Comparison of ENCODE assay signal across 25 mouse cellular contexts in the genomic region with DNA sequence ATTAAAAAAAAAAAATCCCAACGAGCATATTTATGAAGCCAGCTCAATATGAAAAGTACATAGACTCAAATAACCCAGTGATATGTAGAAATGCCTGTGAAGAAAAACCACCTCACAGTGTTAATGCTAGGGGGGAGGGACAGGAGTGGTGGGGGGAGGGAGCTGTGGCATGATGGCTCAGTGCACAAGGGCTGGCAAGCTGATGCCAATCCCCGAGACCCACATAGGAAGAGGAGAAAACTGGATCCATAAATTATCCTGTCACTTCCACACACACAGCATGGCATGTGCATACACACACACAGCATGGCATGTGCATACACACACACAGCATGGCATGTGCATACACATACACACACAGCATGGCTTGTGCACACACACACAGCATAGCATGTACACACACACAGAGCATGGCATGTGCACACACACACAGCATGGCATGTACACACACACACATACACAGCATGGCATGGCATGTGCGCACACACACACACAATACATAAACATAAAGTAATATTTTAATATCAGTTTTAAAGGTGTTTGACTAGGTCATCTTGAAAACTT. TPM values are rescaled to one million over a fixed set of nuclear protein-coding genes. Genes with fewer than 3 reads are reported as not detected.
DNase-seq lines count a peak whose midpoint lies in the region; ATAC-seq lines count a peak whose summit lies in the region.
"Had no signal": no experiment of that assay in that cellular context is flagged by ENCODE, and none has a peak within 500 bp of the region (broad histone marks: within the 10 kb centered on the region; RNA-seq: fewer than 3 reads in every experiment).

No protein-coding gene starts in this region.

- WGBS in forebrain, embryonic 16.5 days, result 73% methylated on average over 3 of the region's 3 CpGs
- WGBS in forebrain, embryonic 14.5 days, result 85% methylated on average over 3 of the region's 3 CpGs
- WGBS in hindbrain, embryonic 15.5 days, result 75% methylated on average over 3 of the region's 3 CpGs
- WGBS in hindbrain, embryonic 11.5 days, result 93% methylated on average over 3 of the region's 3 CpGs
- 84% methylated on average over 3 of the region's 3 CpGs for WGBS in midbrain, embryonic 14.5 days
- WGBS in midbrain, embryonic 16.5 days, result 75% methylated on average over 3 of the region's 3 CpGs

- H3K27ac ChIP-seq in forebrain, embryonic 16.5 days (ENCODE audit: low read length), result no peak overlapping the region
- H3K27ac ChIP-seq in forebrain, embryonic 14.5 days (ENCODE audit: low read depth, low read length), result no peak overlapping the region
- H3K27ac ChIP-seq in hindbrain, embryonic 15.5 days (replicated peaks), result no peak overlapping the region
- no peak overlapping the region for H3K27ac ChIP-seq in hindbrain, embryonic 11.5 days (ENCODE audit: low read depth, low read length)
- no peak overlapping the region for H3K27ac ChIP-seq in midbrain, embryonic 14.5 days (replicated peaks; ENCODE audit: low read depth, low read length)
- H3K27ac ChIP-seq in midbrain, embryonic 16.5 days (ENCODE audit: low read length), result no peak overlapping the region
- H3K27ac ChIP-seq: heart, adult 2 months; heart, embryonic 13.5 days; intestine, embryonic 15.5 days; liver, embryonic 12.5 days had no signal

- DNase-seq in forebrain, embryonic 14.5 days (ENCODE audit: low spot score), result no peak
- DNase-seq in hindbrain, embryonic 11.5 days (ENCODE audit: low spot score), result no peak
- DNase-seq in midbrain, embryonic 14.5 days, result no peak
- DNase-seq in gastrocnemius, postnatal 10 days, result no peak
- DNase-seq: adrenal gland, postnatal 10 days; cerebellum, adult 8-10 months; cerebellum, postnatal 25 days; gastrocnemius, postnatal 36 days; heart, adult 2 months; heart, postnatal 10 days; kidney, adult 8-10 months; kidney, postnatal 10 days; layer of hippocampus, postnatal 36 days; left cerebral cortex, postnatal 4 days; liver, postnatal 0 days; lung, postnatal 36 days; thymus, adult 2 months; thymus, postnatal 36 days had no signal

- H3K4me1 ChIP-seq in forebrain, embryonic 16.5 days (replicated peaks; ENCODE audit: control insufficient read depth, insufficient read depth, low read length), result no peaks in the 10 kb centered on the region; the same call in 1 of the 2 replicates
- no peaks in the 10 kb centered on the region for H3K4me1 ChIP-seq in forebrain, embryonic 14.5 days (ENCODE audit: control insufficient read depth, insufficient read depth, low read length)
- H3K4me1 ChIP-seq in hindbrain, embryonic 15.5 days (replicated peaks), result peaks cover 11% of the 10 kb centered on the region
- no peaks in the 10 kb centered on the region for H3K4me1 ChIP-seq in hindbrain, embryonic 11.5 days (replicated peaks; ENCODE audit: control insufficient read depth, insufficient read depth, low read length)
- 0 out of 2 replicates have a peak, but pooled peaks cover 3% of the 10 kb centered on the region for H3K4me1 ChIP-seq in midbrain, embryonic 14.5 days (ENCODE audit: control insufficient read depth, insufficient read depth, low read length)
- peaks cover 5% of the 10 kb centered on the region; the same call in 1 of the 2 replicates for H3K4me1 ChIP-seq in midbrain, embryonic 16.5 days (ENCODE audit: control insufficient read depth, insufficient read depth, low read length)
- H3K4me1 ChIP-seq: intestine, embryonic 15.5 days had no signal

- H3K36me3 ChIP-seq in forebrain, embryonic 16.5 days (ENCODE audit: control insufficient read depth, insufficient read depth), result no peaks in the 10 kb centered on the region
- H3K36me3 ChIP-seq in forebrain, embryonic 14.5 days (ENCODE audit: control insufficient read depth, insufficient read depth, low read length), result no peaks in the 10 kb centered on the region
- H3K36me3 ChIP-seq in hindbrain, embryonic 15.5 days, result no peaks in the 10 kb centered on the region
- no peaks in the 10 kb centered on the region for H3K36me3 ChIP-seq in hindbrain, embryonic 11.5 days (ENCODE audit: control insufficient read depth, insufficient read depth, low read length)
- H3K36me3 ChIP-seq in midbrain, embryonic 14.5 days (ENCODE audit: control insufficient read depth, insufficient read depth, low read length), result no peaks in the 10 kb centered on the region
- no peaks in the 10 kb centered on the region for H3K36me3 ChIP-seq in midbrain, embryonic 16.5 days (ENCODE audit: control insufficient read depth, insufficient read depth, low read length)
- H3K36me3 ChIP-seq: heart, embryonic 13.5 days; intestine, embryonic 15.5 days; liver, embryonic 12.5 days had no signal

- H3K4me3 ChIP-seq in forebrain, embryonic 16.5 days (replicated peaks; ENCODE audit: low read length), result no peak overlapping the region
- no peak overlapping the region for H3K4me3 ChIP-seq in forebrain, embryonic 14.5 days (ENCODE audit: low read depth, low read length)
- H3K4me3 ChIP-seq in hindbrain, embryonic 15.5 days, result no peak overlapping the region
- H3K4me3 ChIP-seq in hindbrain, embryonic 11.5 days (ENCODE audit: low read depth, low read length), result no peak overlapping the region
- H3K4me3 ChIP-seq in midbrain, embryonic 14.5 days (replicated peaks; ENCODE audit: low read depth, low read length), result no peak overlapping the region
- H3K4me3 ChIP-seq in midbrain, embryonic 16.5 days (ENCODE audit: low read depth, low read length), result no peak overlapping the region
- H3K4me3 ChIP-seq: heart, adult 2 months; heart, embryonic 13.5 days; intestine, embryonic 15.5 days; liver, embryonic 12.5 days had no signal

- no peaks in the 10 kb centered on the region for H3K27me3 ChIP-seq in forebrain, embryonic 16.5 days (replicated peaks; ENCODE audit: control insufficient read depth, insufficient read depth, low read length)
- no peaks in the 10 kb centered on the region for H3K27me3 ChIP-seq in forebrain, embryonic 14.5 days (replicated peaks; ENCODE audit: control insufficient read depth, insufficient read depth, low read length)
- H3K27me3 ChIP-seq in hindbrain, embryonic 15.5 days, result no peaks in the 10 kb centered on the region
- H3K27me3 ChIP-seq in hindbrain, embryonic 11.5 days (ENCODE audit: control insufficient read depth, insufficient read depth, low read length), result no peaks in the 10 kb centered on the region
- H3K27me3 ChIP-seq in midbrain, embryonic 14.5 days (ENCODE audit: control insufficient read depth, insufficient read depth, low read length), result no peaks in the 10 kb centered on the region
- no peaks in the 10 kb centered on the region for H3K27me3 ChIP-seq in midbrain, embryonic 16.5 days (ENCODE audit: control insufficient read depth, insufficient read depth, low read depth, low read length)
- H3K27me3 ChIP-seq: heart, embryonic 13.5 days; intestine, embryonic 15.5 days; liver, embryonic 12.5 days; Patski had no signal

- no peak overlapping the region for H3K9ac ChIP-seq in forebrain, embryonic 16.5 days (replicated peaks; ENCODE audit: low read depth, low read length)
- no peak overlapping the region for H3K9ac ChIP-seq in forebrain, embryonic 14.5 days (ENCODE audit: low read length)
- no peak overlapping the region for H3K9ac ChIP-seq in hindbrain, embryonic 15.5 days
- no peak overlapping the region for H3K9ac ChIP-seq in hindbrain, embryonic 11.5 days (ENCODE audit: low read depth, low read length)
- H3K9ac ChIP-seq in midbrain, embryonic 14.5 days (replicated peaks; ENCODE audit: low read length), result no peak overlapping the region
- no peak overlapping the region for H3K9ac ChIP-seq in midbrain, embryonic 16.5 days (ENCODE audit: low read depth, low read length)
- H3K9ac ChIP-seq: heart, embryonic 13.5 days; intestine, embryonic 15.5 days; liver, embryonic 12.5 days; liver, postnatal 0 days had no signal

- H3K4me2 ChIP-seq in forebrain, embryonic 16.5 days (ENCODE audit: low read length), result no peak overlapping the region
- no peak overlapping the region for H3K4me2 ChIP-seq in forebrain, embryonic 14.5 days (ENCODE audit: low read length)
- no peak overlapping the region for H3K4me2 ChIP-seq in hindbrain, embryonic 15.5 days
- H3K4me2 ChIP-seq in hindbrain, embryonic 11.5 days (replicated peaks; ENCODE audit: low read depth, low read length), result no peak overlapping the region
- H3K4me2 ChIP-seq in midbrain, embryonic 14.5 days (ENCODE audit: low read length), result no peak overlapping the region
- H3K4me2 ChIP-seq in midbrain, embryonic 16.5 days (ENCODE audit: low read length), result no peak overlapping the region
- H3K4me2 ChIP-seq: heart, embryonic 13.5 days; intestine, embryonic 15.5 days; liver, embryonic 12.5 days had no signal

- no peaks in the 10 kb centered on the region for H3K9me3 ChIP-seq in forebrain, embryonic 16.5 days (ENCODE audit: control insufficient read depth, low read length)
- H3K9me3 ChIP-seq in forebrain, embryonic 14.5 days (replicated peaks; ENCODE audit: control insufficient read depth, low read length), result no peaks in the 10 kb centered on the region
- no peaks in the 10 kb centered on the region for H3K9me3 ChIP-seq in hindbrain, embryonic 15.5 days
- H3K9me3 ChIP-seq in hindbrain, embryonic 11.5 days (ENCODE audit: control insufficient read depth, low read length), result no peaks in the 10 kb centered on the region
- no peaks in the 10 kb centered on the region for H3K9me3 ChIP-seq in midbrain, embryonic 14.5 days (ENCODE audit: control insufficient read depth, low read length)
- no peaks in the 10 kb centered on the region for H3K9me3 ChIP-seq in midbrain, embryonic 16.5 days (replicated peaks; ENCODE audit: control insufficient read depth, low read length, poor library complexity, severe bottlenecking)
- H3K9me3 ChIP-seq: heart, embryonic 13.5 days; intestine, embryonic 15.5 days; liver, embryonic 12.5 days had no signal

- ATAC-seq in forebrain, embryonic 16.5 days, result peak; percentile 45
- no peak for ATAC-seq in forebrain, embryonic 14.5 days
- 0 out of 2 replicates have a peak, but pooled peaks have one; percentile 31 for ATAC-seq in hindbrain, embryonic 15.5 days (ENCODE audit: low FRiP score, low read depth)
- ATAC-seq in hindbrain, embryonic 11.5 days (ENCODE audit: low FRiP score), result no peak
- peak; percentile 17; the same call in 1 of the 2 replicates for ATAC-seq in midbrain, embryonic 14.5 days (ENCODE audit: low FRiP score, low TSS enrichment)
- ATAC-seq in midbrain, embryonic 16.5 days, result no peak; the same call in 1 of the 2 replicates
- ATAC-seq: intestine, embryonic 15.5 days; liver, embryonic 12.5 days; liver, postnatal 0 days; Patski had no signal

RNA-seq across cellular contexts. Expression of gene Lrch1, which starts 54.5 kb away (rescaled TPM):
- polyA plus RNA-seq in forebrain, embryonic 16.5 days (2015; fragmentation: Nextera tagmentation; extraction: Ambion mirVana), result 11.4 and 12.5 TPM in 2 replicates
- polyA plus RNA-seq in forebrain, embryonic 14.5 days (2014; fragmentation: Nextera tagmentation; extraction: Ambion mirVana), result 6.8 and 10.7 TPM in 2 replicates
- 17.4 and 20.2 TPM in 2 replicates for polyA plus RNA-seq in hindbrain, embryonic 15.5 days (2015; fragmentation: Nextera tagmentation; extraction: Ambion mirVana)
- 12.0 and 12.6 TPM in 2 replicates for polyA plus RNA-seq in hindbrain, embryonic 11.5 days (2014; fragmentation: Nextera tagmentation; extraction: Ambion mirVana)
- polyA plus RNA-seq in midbrain, embryonic 14.5 days (2014; fragmentation: Nextera tagmentation; extraction: Ambion mirVana), result 14.3 and 19.4 TPM in 2 replicates
- 19.7 and 19.9 TPM in 2 replicates for polyA plus RNA-seq in midbrain, embryonic 16.5 days (2015; fragmentation: Nextera tagmentation; extraction: Ambion mirVana)
- total RNA-seq in gastrocnemius, postnatal 10 days (2021), result 10 to 100 TPM in 1 of 2 experiments, 1 to 10 TPM in 1; 8.9 to 11.2 TPM

Comparison
In these comparisons a context has a peak if more than half of its experiments do, and no peak if none do; other contexts are left out.
1. ATAC-seq: peak in forebrain, embryonic 16.5 days (single experiment), hindbrain, embryonic 15.5 days (single experiment) and midbrain, embryonic 14.5 days (single experiment); none in forebrain, embryonic 14.5 days (single experiment), hindbrain, embryonic 11.5 days (single experiment) and midbrain, embryonic 16.5 days (single experiment).